Mouse (Mus musculus): Measurements from ENCODE around the gene Tmem8b. TPM values are rescaled to one million over a fixed set of nuclear protein-coding genes. Genes with fewer than 3 reads are reported as not detected.
A peak's percentile ranks its signal among the peaks of the same experiment; 100 is the strongest.

The Tmem8b gene
- polyA plus RNA-seq, 1 experiment from 2014 or later, result 5.2 TPM

DNA sequence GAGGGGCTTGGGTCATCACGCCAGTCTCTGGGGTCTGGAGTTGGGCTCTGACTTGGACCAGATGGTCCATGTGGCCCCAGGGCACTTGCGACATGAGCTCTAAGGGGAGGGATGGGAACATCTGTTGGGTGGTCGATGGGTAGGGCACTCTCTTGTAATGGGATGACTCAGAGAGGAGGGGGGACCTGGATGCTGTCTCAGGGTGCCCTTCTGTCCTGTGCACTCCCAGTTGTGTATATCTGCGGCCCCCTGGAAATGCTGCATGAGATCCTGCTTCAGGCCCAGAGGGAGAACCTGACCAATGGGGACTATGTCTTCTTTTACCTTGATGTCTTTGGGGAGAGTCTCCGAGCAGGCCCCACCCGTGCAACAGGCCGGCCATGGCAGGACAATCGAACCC is 35.5 kb upstream of the Tmem8b start:
- Histone ChIP-seq H3K4me3 (ENCODE audit: low read depth, low read length) (no peak overlapping the region), H3K4me2 (ENCODE audit: low read depth, low read length, severe bottlenecking) (peak overlapping the region; percentile 5; the same call in 1 of the 2 replicates), H3K36me3 (ENCODE audit: control insufficient read depth, insufficient read depth, low read length) (no peaks in the 10 kb centered on the region), H3K9ac (ENCODE audit: low read length) (no peak overlapping the region), H3K27me3 (ENCODE audit: control insufficient read depth, insufficient read depth, low read length) (peaks cover 6% of the 10 kb centered on the region), H3K4me1 (replicated peaks; ENCODE audit: control insufficient read depth, insufficient read depth, low read length) (peaks cover 10% of the 10 kb centered on the region), H3K27ac (ENCODE audit: low read depth, low read length) (no peak overlapping the region), H3K9me3 (ENCODE audit: control insufficient read depth, low read length) (no peaks in the 10 kb centered on the region)
- WGBS, result 81% methylated on average over 8 of the region's 8 CpGs
- DNase-seq (ENCODE audit: low spot score) (peak; percentile 55), ATAC-seq (replicated peaks; ENCODE audit: low FRiP score) (no peak)

DNA sequence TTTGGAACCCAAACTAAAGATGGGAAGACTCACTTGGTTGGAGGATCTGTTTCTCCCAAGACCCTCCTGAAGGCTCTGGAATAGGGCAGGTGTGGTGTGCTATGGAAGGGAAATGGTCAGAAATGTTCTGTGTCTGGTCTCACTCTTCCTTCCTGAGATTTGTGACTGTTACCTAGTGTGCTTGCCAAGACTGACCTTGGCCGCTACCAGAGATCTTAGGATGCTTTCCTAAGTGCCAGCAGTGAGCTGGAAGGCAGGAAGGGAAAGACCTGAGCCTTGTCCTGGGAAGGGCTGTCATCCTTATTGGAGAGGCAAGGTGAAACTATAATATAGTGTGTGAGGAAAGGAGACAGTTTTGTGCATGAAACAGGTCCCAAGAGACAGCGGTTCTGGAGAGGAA is 35.0 kb upstream of the Tmem8b start:
- Histone ChIP-seq H3K9ac (ENCODE audit: low read length) (no peak overlapping the region), H3K27ac (ENCODE audit: low read depth, low read length) (no peak overlapping the region), H3K9me3 (ENCODE audit: control insufficient read depth, low read length) (no peaks in the 10 kb centered on the region), H3K27me3 (ENCODE audit: control insufficient read depth, insufficient read depth, low read length) (peaks cover 6% of the 10 kb centered on the region), H3K4me3 (ENCODE audit: low read depth, low read length) (no peak overlapping the region), H3K4me2 (ENCODE audit: low read depth, low read length, severe bottlenecking) (no peak overlapping the region), H3K36me3 (ENCODE audit: control insufficient read depth, insufficient read depth, low read length) (no peaks in the 10 kb centered on the region), H3K4me1 (replicated peaks; ENCODE audit: control insufficient read depth, insufficient read depth, low read length) (peaks cover 10% of the 10 kb centered on the region)
- WGBS, result 95% methylated on average over 2 of the region's 2 CpGs
- DNase-seq (ENCODE audit: low spot score), result peak; percentile 37
- ATAC-seq (replicated peaks; ENCODE audit: low FRiP score), result no peak

- WGBS, result 87% methylated on average over 7 of the region's 7 CpGs
- ATAC-seq (replicated peaks; ENCODE audit: low FRiP score) (no peak), DNase-seq (ENCODE audit: low spot score) (peak; percentile 30)
- no peaks in the 10 kb centered on the region for H3K9me3 ChIP-seq (ENCODE audit: control insufficient read depth, low read length)
- H3K36me3 ChIP-seq (ENCODE audit: control insufficient read depth, insufficient read depth, low read length), result no peaks in the 10 kb centered on the region
- peaks cover 10% of the 10 kb centered on the region for H3K4me1 ChIP-seq (replicated peaks; ENCODE audit: control insufficient read depth, insufficient read depth, low read length)
- no peak overlapping the region for H3K4me3 ChIP-seq (ENCODE audit: low read depth, low read length)
- peaks cover 6% of the 10 kb centered on the region for H3K27me3 ChIP-seq (ENCODE audit: control insufficient read depth, insufficient read depth, low read length)
- H3K9ac ChIP-seq (ENCODE audit: low read length), result no peak overlapping the region
- H3K4me2 ChIP-seq (ENCODE audit: low read depth, low read length, severe bottlenecking), result no peak overlapping the region
- no peak overlapping the region for H3K27ac ChIP-seq (ENCODE audit: low read depth, low read length)
These were observed 34.0 kb upstream of the Tmem8b start for GRCm38 (mm10) chr4:43634621-43635374.

DNA sequence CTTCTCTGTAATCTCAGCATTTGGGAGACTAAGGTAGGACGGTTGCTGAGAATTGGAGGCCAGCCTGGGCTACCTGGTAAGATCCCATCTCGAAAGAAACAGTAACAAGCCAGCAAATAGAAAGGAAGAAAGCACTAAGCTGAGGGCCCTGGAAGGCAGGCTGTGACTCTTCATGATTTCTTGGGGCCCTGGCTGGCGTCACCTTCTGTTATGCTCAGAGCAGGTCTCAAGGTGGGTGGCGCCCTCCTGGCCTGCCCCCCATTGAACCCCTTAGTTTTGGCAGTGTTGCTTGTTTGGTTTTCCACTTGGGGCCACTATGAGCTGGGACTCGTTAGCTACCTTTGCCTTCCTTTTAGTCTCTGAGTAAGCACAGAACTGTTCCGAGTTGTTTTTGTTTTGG is 32.0 kb upstream of the Tmem8b start:
- H3K9ac ChIP-seq (ENCODE audit: low read length), result no peak overlapping the region
- no peaks in the 10 kb centered on the region for H3K36me3 ChIP-seq (ENCODE audit: control insufficient read depth, insufficient read depth, low read length)
- 72% methylated on average over 6 of the region's 6 CpGs for WGBS
- peaks cover 5% of the 10 kb centered on the region for H3K4me1 ChIP-seq (replicated peaks; ENCODE audit: control insufficient read depth, insufficient read depth, low read length)
- ATAC-seq (replicated peaks; ENCODE audit: low FRiP score), result no peak
- H3K4me2 ChIP-seq (ENCODE audit: low read depth, low read length, severe bottlenecking), result no peak overlapping the region
- peak; percentile 30 for DNase-seq (ENCODE audit: low spot score)
- peaks cover 6% of the 10 kb centered on the region for H3K27me3 ChIP-seq (ENCODE audit: control insufficient read depth, insufficient read depth, low read length)
- H3K9me3 ChIP-seq (ENCODE audit: control insufficient read depth, low read length), result no peaks in the 10 kb centered on the region
- H3K4me3 ChIP-seq (ENCODE audit: low read depth, low read length), result no peak overlapping the region
- H3K27ac ChIP-seq (ENCODE audit: low read depth, low read length), result no peak overlapping the region

GRCm38 (mm10) chr4:43640076-43640475 is 28.7 kb upstream of the Tmem8b start:
- H3K9ac ChIP-seq (ENCODE audit: low read length), result no peak overlapping the region
- H3K4me3 ChIP-seq (ENCODE audit: low read depth, low read length), result no peak overlapping the region
- no peak overlapping the region for H3K4me2 ChIP-seq (ENCODE audit: low read depth, low read length, severe bottlenecking)
- H3K27me3 ChIP-seq (ENCODE audit: control insufficient read depth, insufficient read depth, low read length), result no peaks in the 10 kb centered on the region
- ATAC-seq (replicated peaks; ENCODE audit: low FRiP score) (no peak), DNase-seq (ENCODE audit: low spot score) (peak; percentile 37)
- H3K4me1 ChIP-seq (replicated peaks; ENCODE audit: control insufficient read depth, insufficient read depth, low read length), result no peaks in the 10 kb centered on the region
- no peak overlapping the region for H3K27ac ChIP-seq (ENCODE audit: low read depth, low read length)
- H3K9me3 ChIP-seq (ENCODE audit: control insufficient read depth, low read length), result no peaks in the 10 kb centered on the region
- no peaks in the 10 kb centered on the region for H3K36me3 ChIP-seq (ENCODE audit: control insufficient read depth, insufficient read depth, low read length)
- 78% methylated on average over 9 of the region's 9 CpGs for whole genome bisulfite sequencing

GRCm38 (mm10) chr4:43640491-43640890 is 28.3 kb upstream of the Tmem8b start:
- 83% methylated on average over 6 of the region's 6 CpGs for WGBS
- Histone ChIP-seq H3K4me1 (replicated peaks; ENCODE audit: control insufficient read depth, insufficient read depth, low read length) (no peaks in the 10 kb centered on the region), H3K4me2 (ENCODE audit: low read depth, low read length, severe bottlenecking) (no peak overlapping the region), H3K27ac (ENCODE audit: low read depth, low read length) (no peak overlapping the region), H3K9ac (ENCODE audit: low read length) (no peak overlapping the region), H3K9me3 (ENCODE audit: control insufficient read depth, low read length) (no peaks in the 10 kb centered on the region), H3K36me3 (ENCODE audit: control insufficient read depth, insufficient read depth, low read length) (no peaks in the 10 kb centered on the region), H3K27me3 (ENCODE audit: control insufficient read depth, insufficient read depth, low read length) (no peaks in the 10 kb centered on the region), H3K4me3 (ENCODE audit: low read depth, low read length) (no peak overlapping the region)
- ATAC-seq (replicated peaks; ENCODE audit: low FRiP score) (no peak), DNase-seq (ENCODE audit: low spot score) (peak; percentile 11)

- no peaks in the 10 kb centered on the region for H3K27me3 ChIP-seq (ENCODE audit: control insufficient read depth, insufficient read depth, low read length)
- ATAC-seq (replicated peaks; ENCODE audit: low FRiP score) (no peak), DNase-seq (ENCODE audit: low spot score) (no peak)
- 94% methylated on average over 3 of the region's 3 CpGs for WGBS
- no peak overlapping the region for H3K9ac ChIP-seq (ENCODE audit: low read length)
- no peaks in the 10 kb centered on the region for H3K36me3 ChIP-seq (ENCODE audit: control insufficient read depth, insufficient read depth, low read length)
- no peak overlapping the region for H3K4me3 ChIP-seq (ENCODE audit: low read depth, low read length)
- H3K27ac ChIP-seq (ENCODE audit: low read depth, low read length), result no peak overlapping the region
- H3K4me1 ChIP-seq (replicated peaks; ENCODE audit: control insufficient read depth, insufficient read depth, low read length), result peaks cover 2% of the 10 kb centered on the region; the same call in 1 of the 2 replicates
- H3K4me2 ChIP-seq (ENCODE audit: low read depth, low read length, severe bottlenecking), result no peak overlapping the region
- H3K9me3 ChIP-seq (ENCODE audit: control insufficient read depth, low read length), result peaks cover 4% of the 10 kb centered on the region; the same call in 1 of the 2 replicates
These were observed 19.0 kb upstream of the Tmem8b start for GRCm38 (mm10) chr4:43649783-43650182.

DNA sequence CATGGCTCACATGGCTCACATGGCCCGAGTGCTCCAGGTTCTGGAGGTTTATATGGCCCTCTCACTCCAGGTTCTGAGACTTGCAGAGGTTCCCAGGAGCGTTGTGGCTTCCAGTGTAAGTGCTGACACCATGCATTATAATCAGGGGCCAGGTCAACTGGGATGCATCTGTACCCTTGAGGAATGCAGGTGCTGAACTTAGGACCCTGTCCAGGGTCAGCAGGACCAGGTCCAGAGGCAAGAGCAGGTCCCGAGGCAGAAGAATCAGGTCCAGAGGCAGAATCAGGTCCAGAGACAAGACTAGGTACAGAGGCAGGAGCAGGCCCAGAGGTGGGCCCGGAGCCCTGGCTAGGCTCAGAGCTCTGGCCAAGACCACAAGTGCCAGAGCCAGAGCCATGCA is 16.0 kb upstream of the Tmem8b start:
- Histone ChIP-seq H3K9ac (ENCODE audit: low read length) (no peak overlapping the region), H3K4me2 (ENCODE audit: low read depth, low read length, severe bottlenecking) (peak overlapping the region; percentile 45; the same call in 1 of the 2 replicates), H3K4me1 (replicated peaks; ENCODE audit: control insufficient read depth, insufficient read depth, low read length) (peaks cover 4% of the 10 kb centered on the region; the same call in 1 of the 2 replicates), H3K27ac (ENCODE audit: low read depth, low read length) (no peak overlapping the region), H3K27me3 (ENCODE audit: control insufficient read depth, insufficient read depth, low read length) (no peaks in the 10 kb centered on the region), H3K36me3 (ENCODE audit: control insufficient read depth, insufficient read depth, low read length) (no peaks in the 10 kb centered on the region), H3K9me3 (ENCODE audit: control insufficient read depth, low read length) (peaks cover 4% of the 10 kb centered on the region; the same call in 1 of the 2 replicates), H3K4me3 (ENCODE audit: low read depth, low read length) (no peak overlapping the region)
- DNase-seq (ENCODE audit: low spot score) (no peak), ATAC-seq (replicated peaks; ENCODE audit: low FRiP score) (no peak)
- WGBS, result 93% methylated on average over 4 of the region's 4 CpGs
